Mouse (Mus musculus) gastrocnemius, postnatal 25 days (tissue): ENCODE results near the gene Fcmr. TPM values are rescaled to one million over a fixed set of nuclear protein-coding genes. Genes with fewer than 3 reads are reported as not detected.

Experiments
- DNase-seq: peaks from one replicate; pipeline ENCODE4 v3.0.0; 2022
- total RNA-seq, 2 experiments: library from RNA; stranded (reverse); gene quantifications; 1 replicate in 1 of 2; 2 replicates in 1 of 2; pipeline ENCODE4 v1.2.3; 2021

Fcmr gene
- total RNA-seq, 2 experiments from 2014 or later = not detected

DNA sequence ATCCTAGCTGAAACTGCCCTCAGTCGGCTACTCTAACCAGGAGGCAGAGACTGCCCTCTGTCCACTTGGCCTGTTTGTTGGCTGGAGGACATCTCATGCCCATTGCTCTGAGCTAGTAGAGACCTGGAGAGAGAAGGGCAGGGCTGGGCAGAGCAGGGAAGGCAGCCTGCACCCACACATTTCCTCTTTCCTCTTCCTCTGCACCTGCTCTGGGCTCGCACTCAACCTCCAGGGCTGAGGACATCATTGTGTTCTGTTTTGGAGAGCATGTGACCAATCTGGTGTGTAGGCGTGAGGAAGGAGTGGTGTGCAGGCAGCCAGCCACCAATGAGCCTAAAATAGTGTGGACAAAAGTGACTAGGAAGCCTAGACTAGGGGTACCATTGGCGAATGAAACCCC, 1.2 kb upstream of the Fcmr start:
- no peak for DNase-seq

DNA sequence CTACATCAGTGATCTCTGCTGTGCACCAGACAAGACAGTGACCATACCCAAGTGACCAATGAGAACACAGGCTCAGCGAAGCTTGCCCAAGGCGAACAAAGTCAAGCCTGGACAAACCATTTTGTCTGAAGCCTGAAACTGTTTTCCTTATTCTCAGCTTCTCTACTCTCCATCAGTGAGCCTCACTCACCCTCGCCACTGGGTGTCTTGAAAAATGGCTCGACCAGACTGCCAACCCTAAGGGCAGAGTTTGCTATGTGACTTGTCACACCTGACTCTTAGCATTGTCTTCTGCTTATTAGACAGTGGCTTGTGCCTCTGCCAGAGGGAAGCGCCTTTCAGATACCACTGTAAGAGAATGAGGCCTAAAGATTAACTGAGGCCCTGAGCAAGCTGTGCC, 728 bp upstream of the Fcmr start:
- no peak for DNase-seq

DNA sequence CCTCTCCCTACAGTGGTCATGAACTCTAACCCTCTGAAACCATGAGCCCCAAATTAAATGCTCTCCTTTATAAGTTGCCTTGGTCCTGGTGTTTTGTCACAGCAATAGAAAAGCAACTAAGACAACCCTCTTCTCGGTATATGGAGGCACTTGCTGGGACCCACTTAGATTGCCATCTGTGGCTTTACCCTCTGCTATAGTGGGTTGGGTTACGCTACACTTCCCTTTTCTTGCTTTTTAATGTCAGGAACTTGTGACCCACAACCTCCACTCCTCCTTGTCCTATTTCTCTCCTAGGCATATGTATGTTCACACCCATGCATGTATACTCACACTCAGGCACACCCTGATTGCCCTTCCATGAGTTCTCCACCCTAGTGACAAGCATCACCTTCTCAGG, 7.4 kb downstream of the Fcmr start:
- DNase-seq = no peak

DNA sequence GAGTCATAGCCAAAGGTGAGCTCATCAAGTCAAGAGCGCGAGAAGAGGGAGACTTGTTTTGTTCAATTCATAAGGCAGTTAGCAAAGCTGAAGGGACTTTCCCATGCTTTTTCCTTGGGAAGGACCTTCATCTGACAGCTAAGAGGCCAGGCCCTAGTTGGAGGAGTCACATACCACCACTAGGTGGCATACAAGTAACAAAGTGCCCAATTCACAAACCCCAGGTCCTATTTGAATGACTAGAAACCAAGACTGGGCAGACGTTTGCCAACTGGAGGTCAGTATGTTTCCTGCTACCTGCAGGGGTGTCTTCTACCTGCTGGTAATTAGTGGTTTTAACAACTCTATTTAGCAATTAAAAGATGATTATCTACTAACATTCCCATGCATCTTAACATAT, 9.7 kb downstream of the Fcmr start:
- DNase-seq = no peak

DNA sequence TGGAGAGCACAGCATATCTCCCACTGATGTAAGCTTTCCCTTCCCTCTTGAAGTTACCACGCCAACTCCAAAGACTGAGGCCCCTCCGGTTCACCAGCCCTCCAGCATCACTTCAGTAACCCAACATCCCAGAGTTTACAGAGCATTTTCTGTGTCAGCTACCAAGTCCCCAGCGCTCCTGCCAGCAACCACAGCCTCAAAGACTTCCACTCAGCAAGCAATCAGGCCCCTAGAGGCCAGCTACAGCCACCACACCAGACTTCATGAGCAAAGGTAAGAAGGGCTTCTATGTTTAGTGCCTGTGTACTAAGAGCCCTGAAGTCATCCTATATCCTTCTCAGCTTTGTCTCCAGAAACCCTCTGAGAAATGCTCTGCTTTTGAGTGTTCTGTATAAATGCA, 10.4 kb downstream of the Fcmr start:
- no peak for DNase-seq

DNA sequence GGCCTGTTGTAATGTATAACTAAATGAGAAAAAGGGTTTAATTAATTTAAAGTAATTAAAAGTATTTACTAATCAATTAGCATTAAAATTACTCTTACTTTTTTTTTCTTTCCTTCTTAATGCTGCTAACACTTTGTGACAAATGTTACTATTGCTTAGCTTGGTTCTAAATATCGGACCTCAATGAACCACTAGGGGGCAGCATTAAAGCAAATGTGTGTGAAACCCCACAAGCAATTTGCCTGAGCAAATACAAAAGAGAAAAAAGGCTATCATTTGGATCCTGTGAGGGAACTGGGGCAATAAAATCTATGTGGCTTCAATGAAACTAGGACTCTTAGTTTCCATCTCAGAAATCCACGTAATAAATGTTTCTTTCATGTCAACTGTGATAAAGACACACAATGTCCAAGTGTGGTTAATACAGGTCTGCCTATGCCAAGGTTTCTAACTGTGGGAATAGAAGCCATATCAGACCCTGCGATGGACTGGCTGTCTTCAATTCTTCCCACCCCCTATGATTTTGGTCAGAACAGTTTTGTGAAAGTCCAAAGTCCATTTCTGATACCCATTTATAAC, 11.6 kb downstream of the Fcmr start:
- DNase-seq = no peak

DNA sequence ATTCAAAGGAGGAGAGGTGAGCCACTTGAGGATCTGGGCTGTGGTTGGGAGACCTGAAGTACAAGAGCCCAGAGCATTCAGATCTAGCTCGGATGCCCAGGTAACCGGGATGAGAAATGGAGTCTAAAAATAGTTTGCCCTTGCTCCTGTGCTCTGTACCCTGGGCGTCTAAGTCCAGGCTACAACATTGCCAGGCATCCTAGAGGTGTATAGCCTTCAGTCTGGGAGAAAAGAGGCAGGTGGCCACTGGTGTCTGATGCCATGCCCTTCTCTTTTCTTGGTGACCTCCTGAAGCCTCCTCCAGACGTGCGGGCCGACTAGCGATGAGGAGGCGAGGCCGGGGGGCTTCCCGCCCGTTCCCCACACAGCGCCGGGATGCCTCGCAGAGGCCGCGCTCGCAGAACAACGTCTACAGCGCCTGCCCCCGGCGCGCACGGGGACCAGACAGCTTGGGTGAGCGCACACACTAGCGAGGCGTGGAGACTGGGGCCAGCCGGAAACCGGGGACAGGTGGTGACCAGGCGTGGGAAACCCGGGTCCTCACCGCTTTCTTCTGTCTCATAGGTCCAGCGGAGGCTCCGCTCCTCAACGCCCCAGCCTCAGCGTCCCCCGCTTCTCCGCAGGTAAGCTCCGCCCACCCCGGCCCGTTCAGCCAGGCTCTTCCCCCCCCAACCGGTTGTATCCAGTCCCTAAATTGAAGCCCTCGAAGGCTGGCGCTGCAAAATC, 12.6 kb downstream of the Fcmr start:
- no peak for DNase-seq

DNA sequence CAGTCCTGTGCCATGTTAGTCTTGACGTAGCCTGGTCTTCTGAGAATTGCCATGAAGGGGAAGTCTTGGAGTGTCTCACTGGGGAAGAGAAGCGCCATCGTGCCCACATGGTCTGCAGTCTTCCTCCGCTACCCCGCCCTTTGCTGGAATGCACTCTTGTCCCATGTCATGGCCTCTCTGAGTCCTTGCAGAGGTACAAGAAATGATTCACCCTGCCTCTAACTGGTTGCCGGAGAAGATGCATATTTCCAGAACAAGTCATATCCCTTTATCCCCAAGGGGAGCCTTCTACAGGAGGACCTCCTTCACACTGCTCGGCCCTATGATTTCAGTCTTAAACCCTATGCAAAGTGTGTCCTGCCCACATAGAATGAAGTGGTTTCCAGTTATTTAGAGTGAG, 14.5 kb downstream of the Fcmr start:
- no peak for DNase-seq

DNA sequence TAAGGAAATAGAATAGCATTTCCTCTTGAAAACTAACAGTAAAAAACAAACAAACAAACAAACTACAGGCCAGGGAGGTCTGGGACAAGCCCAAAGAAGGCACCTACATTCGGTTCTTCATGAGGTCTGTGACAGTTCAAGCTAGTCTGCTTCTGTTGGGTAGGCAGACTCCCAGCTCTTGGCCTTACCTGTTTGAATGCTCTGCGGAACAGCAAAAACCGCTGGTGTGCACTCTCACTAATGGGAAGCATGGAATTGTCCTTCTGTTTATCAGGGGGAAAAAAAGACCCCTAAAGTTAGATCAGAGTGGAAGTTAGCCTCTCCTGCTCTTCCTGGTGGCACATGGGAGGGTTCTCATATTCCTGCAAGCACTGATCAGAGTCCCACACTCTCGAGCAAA, 17.7 kb downstream of the Fcmr start:
- DNase-seq = no peak

DNA sequence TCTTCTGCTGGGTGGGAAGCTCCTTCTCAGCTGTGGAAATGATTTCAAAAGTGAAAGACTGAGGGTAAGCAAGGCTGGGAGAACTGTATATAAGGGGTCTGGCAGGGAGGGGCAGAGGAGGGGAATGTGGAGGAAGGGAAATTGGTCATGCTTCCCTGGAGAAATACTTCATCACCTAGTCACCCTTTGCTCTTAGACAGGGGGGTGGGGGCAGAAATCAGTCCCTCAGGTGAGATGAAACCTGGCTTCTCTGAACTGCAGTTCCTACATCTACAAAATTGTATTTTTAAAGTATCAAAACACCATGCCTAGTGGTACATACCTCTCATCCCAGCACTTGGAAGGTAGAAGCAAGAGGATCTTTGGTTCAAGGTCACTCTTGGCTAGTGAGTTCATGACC, 21.9 kb downstream of the Fcmr start, which contains the start of gene Il24:
Gene Il24 (minus strand): TSS at position 101 of the 400 bp plus-strand sequence.
- no peak for DNase-seq

DNA sequence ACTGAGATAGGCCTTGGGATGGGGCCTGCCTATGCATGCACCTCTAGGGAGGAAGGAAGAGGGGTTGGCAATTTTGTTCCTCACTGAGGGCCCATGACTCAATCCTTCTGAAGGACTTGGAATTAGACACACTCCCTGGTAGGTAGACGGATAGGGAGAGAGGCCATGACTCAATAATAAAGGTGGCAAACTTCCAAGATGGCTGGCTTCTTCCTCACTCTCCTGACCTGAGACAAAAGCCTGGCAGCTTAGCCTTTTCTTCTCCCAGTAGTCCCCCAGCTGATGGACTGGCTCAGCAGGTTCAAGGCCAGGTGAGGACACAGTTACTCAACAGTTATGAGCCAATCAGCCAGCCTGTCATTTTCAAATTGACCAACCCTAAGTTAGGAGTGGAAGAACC, 27.0 kb downstream of the Fcmr start:
- no peak for DNase-seq

DNA sequence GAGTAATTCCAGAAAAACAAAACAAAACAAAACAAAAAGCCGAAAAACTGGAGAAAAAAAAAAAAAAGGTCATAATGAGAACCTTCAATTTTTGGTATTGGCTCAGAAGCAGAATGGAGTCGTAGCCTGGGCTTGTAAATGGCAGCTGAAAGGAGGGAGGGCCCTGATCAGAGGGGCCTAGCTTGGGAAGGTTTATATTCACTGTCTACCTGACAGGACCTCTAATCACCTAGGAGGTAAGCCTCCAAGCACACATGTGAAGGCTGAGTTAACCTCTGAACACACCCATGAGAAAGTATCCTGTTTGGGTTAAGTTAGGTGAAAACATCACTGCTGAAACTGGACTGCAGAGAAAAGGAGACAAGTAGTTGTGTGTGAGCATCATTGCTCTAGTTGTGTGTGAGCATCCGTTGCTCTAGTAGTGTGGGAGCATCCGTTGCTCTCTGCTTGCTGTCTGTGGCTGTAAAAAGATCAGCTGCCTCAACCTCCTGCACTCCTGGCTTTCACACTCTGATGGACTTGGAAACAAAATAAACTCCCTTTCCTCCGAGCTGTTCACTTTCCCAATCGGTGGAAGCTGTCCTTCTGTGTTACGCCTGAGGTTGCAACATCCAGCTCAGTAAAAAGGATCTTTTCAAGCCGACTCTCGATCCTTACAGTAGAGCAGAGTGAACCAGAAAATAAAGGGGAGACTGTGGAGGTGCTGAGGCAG, 28.0 kb downstream of the Fcmr start:
- DNase-seq = no peak

DNA sequence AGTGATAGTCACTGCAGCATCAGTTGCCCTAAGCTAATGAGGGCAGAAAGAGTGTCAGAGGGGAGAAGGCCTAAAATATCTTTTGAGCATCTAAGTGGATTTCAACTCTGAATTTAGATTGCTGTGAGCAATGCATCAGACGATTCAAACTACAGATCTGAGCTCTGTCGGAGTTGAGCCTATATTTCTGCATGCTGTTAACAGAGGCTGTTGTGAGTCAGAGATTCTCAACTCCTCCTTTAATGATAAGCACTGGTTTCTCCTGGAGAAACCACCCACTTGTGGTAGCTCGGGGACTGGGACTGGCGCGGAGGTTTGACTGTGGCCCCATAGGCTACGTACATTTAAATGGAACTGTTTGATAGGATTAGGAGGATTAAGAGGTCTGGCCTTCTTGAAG, 29.0 kb downstream of the Fcmr start:
- DNase-seq = no peak

DNA sequence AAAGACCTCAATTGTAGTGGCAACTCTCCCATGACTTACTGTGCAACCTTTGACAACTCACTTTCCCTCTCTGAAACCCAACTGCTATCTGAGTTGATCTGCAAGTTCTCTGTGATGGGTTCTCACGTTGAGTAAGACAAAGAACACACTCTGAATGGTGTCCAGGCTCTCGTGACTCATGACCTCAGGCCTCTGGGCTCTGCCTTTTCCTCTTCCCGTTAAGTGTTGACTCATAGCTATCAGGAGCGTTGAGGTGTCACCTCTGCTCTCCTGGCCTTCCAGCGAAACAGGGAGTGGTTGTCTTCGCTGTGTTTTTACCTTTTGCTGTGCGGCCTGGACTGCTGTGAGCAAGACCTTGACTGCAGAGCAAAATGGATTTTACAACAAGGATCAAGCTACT, 37.0 kb downstream of the Fcmr start:
- DNase-seq = no peak

DNA sequence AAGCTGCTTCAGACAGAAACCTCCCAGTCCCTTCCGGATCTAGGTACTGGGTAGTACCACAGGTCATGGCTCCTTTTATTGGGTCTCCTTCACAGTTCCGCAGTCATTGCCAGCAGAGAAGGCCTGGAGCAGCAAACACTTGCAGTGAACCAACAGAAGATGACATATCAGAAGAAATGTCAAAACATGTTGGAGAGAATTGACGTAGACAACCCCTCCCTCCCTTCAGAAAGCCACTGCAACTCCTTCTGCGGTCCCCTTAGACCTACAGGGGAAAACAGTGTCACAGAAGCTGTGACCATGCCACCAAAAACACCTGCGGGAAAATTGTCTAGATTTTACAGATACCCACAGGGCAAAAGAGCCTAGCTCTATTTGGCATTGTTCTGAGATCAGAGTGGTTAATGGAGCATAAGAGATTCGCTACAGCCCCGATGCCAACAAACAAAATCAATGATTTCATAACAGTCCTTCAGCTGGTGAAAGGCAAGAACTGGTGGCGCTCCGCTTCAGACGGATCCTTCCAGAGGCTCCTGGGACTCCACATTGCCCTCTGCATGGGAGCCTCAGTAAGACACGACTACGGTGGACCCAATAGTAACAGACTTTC, 46.0 kb downstream of the Fcmr start, which contains the start of gene Il20:
Gene Il20 (minus strand): TSS at position 51 of the 610 bp plus-strand sequence.
- DNase-seq = no peak

DNA sequence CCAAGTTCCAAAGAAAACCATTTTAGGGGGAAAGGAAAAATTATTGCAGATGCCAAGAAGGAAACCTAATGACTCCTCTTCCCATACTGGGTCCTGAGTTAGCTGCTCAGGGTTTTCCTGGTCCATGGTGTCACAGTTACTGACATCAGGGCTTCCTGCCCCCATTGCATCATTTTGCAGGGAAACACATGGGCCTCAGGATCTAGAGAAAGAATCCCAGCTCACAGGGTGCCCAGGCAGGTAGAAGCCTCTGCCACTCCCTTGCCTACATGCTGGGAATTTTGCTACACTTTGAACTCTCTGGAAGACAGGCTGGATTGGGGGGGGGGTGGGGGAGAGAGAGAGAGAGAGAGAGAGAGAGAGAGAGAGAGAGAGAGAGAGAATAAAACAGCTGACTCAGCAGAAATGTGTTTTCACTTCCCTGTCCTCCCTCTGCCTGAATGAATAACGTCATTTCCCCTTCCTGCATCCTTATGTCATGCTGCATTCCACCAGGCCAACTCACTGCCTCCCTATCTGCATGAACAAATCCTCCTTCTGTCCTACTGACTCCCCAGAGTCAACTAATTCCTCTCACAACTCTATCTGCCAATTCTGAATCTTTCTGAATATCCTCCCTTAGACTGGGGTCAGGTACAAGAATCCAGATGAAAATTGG, 53.0 kb downstream of the Fcmr start:
- DNase-seq = no peak

DNA sequence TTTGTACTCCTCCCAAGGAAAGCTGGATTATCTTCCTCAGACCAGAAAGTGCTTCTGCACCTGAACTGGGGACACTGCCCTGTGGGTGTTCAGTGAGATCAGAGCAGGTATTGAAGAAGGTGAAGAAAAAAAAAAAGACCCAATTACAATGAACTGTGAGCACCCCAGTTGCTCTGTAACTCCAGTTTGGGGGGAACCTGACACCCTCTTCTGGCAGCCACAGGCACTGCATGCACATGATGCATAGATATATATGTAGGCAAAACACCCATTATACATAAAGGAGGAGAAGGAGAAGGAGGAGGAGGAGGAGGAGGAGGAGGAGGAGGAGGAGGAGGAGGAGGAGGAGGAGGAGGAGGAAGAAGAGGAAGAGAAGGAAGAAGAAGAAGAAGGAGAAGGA, 61.0 kb downstream of the Fcmr start:
- DNase-seq = no peak

Other genes starting within 250 kb of the Fcmr start
- not detected for gene Zp3r, start 236.0 kb upstream of the Fcmr start, total RNA-seq
- not detected for gene C4bp, start 204.0 kb upstream of the Fcmr start, total RNA-seq
- not detected for gene Gm29427, start 149.9 kb upstream of the Fcmr start, total RNA-seq
- gene Yod1, start 148.3 kb upstream of the Fcmr start, total RNA-seq = 1 to 10 TPM; 3.2 TPM
- gene Pfkfb2, start 136.4 kb upstream of the Fcmr start, total RNA-seq = 10 to 100 TPM; 14.3 to 18.5 TPM
- under 1 TPM; 0.31 to 0.38 TPM for gene AA986860, start 133.7 kb upstream of the Fcmr start, total RNA-seq
- gene Fcamr, start 64.8 kb upstream of the Fcmr start, total RNA-seq = not detected
- gene Pigr, start 39.0 kb upstream of the Fcmr start, total RNA-seq = not detected
- gene Il24, start 21.8 kb downstream of the Fcmr start, total RNA-seq = not detected
- not detected for gene Il20, start 45.8 kb downstream of the Fcmr start, total RNA-seq
- not detected for gene Il19, start 74.4 kb downstream of the Fcmr start, total RNA-seq
- not detected for gene Il10, start 154.2 kb downstream of the Fcmr start, total RNA-seq
- 100 to 1,000 TPM; 193 to 219 TPM for gene Mapkapk2, start 232.2 kb downstream of the Fcmr start, total RNA-seq